Mouse (Mus musculus) duodenum, adult 2 months (tissue): Measurements from ENCODE around the gene Vmn1r40. TPM values are rescaled to one million over a fixed set of nuclear protein-coding genes. Genes with fewer than 3 reads are reported as not detected.

Source experiments
- polyA plus RNA-seq: library from polyadenylated mRNA; depleted of rRNA; stranded (reverse); fragments of >200 nt; gene quantifications from 2 replicates; pipeline ENCODE4 v1.2.3, GENCODE M21; 2012; ENCODE audit warnings: low replicate concordance; rRNA removed

The Vmn1r40 gene
- polyA plus RNA-seq, result not detected in 2 replicates

DNA sequence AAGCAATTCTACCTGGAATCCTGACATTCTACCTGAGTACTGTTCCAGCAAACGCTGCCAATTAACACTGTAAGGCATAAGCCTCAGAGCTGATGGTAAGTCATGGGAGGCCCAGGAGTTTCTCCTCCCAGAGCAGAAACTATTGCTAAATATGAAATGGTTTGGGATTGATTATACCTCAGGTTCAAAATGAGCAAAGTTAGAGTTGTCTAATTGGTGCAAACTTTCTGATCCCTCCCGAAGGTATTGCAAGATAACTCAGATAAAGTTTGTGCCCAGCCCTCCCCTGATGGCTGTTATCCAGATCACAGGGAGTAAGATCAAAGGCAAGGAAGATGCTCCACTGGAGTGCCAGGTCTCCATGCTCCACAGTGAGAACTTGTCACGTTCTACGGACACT, at the start of gene Vmn1r40:
Vmn1r40 (plus strand) TSS at position 301 of the 400 bp plus-strand sequence.

DNA sequence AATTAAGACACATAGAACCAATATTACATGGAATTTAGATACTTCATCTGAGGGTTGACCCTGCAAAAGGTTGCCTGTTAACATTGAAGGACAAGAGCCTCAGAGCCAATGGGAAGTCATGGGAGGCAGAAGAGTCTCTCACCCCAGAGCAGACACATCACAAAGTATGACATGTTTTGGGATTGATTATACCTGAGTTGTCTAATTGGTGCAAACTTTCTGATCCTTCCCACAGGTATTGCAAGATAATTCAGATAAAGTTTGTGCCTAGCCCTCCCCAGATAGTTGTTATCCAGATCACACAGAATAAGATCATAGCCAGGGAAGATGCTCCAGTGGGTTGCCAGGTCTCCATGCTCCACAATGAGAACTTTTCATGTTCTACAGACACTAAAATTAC, 33.1 kb downstream of the Vmn1r40 start, which contains the start of gene Vmn1r41:
Vmn1r41 (plus strand) TSS at position 301 of the 400 bp plus-strand sequence.

Other genes with a start within 250 kb of the Vmn1r40 start
- gene Chchd6, start 111.9 kb upstream of the Vmn1r40 start, polyA plus RNA-seq, result 5.8 and 7.2 TPM in 2 replicates
- gene Txnrd3, start 63.6 kb upstream of the Vmn1r40 start, polyA plus RNA-seq, result 4.0 and 5.2 TPM in 2 replicates
- not detected in 2 replicates for gene Vmn1r41, start 33.2 kb downstream of the Vmn1r40 start, polyA plus RNA-seq
- not detected in 2 replicates for gene Vmn1r42, start 168.9 kb downstream of the Vmn1r40 start, polyA plus RNA-seq
- not detected in 2 replicates for gene Vmn1r43, start 168.9 kb downstream of the Vmn1r40 start, polyA plus RNA-seq
- not detected in 2 replicates for gene Vmn1r44, start 176.1 kb downstream of the Vmn1r40 start, polyA plus RNA-seq
- not detected in 2 replicates for gene Vmn1r45, start 233.1 kb downstream of the Vmn1r40 start, polyA plus RNA-seq